Mouse (Mus musculus): ENCODE data around the gene Gm6525.

Gm6525 gene

GRCm38 (mm10) chr3:84173581-84174154 lies at the start of gene Gm6525:
Gene Gm6525, plus strand, starts transcription at chr3:84174104.
- in situ Hi-C loops (cut with MboI) = loop anchor here (5.0 kb wide), 1 partner anchor 139 kb away; no protein-coding TSS in a partner anchor

GRCm38 (mm10) chr3:84125704-84126289 lies 48.1 kb upstream of the Gm6525 start:
- in situ Hi-C loops (cut with MboI) = loop anchor here (10.0 kb wide), 1 partner anchor 181 kb away; no protein-coding TSS in a partner anchor

- in situ Hi-C loops (cut with MboI) = loop anchor here (10.0 kb wide), 1 partner anchor 182 kb away; no protein-coding TSS in a partner anchor
These were observed 47.2 kb upstream of the Gm6525 start for GRCm38 (mm10) chr3:84126721-84127120.

GRCm38 (mm10) chr3:84127431-84127830 lies 46.5 kb upstream of the Gm6525 start:
- in situ Hi-C loops (cut with MboI) = loop anchor here (10.0 kb wide), 1 partner anchor 183 kb away; no protein-coding TSS in a partner anchor

GRCm38 (mm10) chr3:84128871-84129870 lies 44.7 kb upstream of the Gm6525 start:
- in situ Hi-C loops (cut with MboI) = loop anchor here (10.0 kb wide), 1 partner anchor 184 kb away; no protein-coding TSS in a partner anchor

GRCm38 (mm10) chr3:84130776-84131175 lies 43.1 kb upstream of the Gm6525 start:
- in situ Hi-C loops (cut with MboI) = no loop called here

GRCm38 (mm10) chr3:84131369-84131768 lies 42.5 kb upstream of the Gm6525 start:
- in situ Hi-C loops (cut with MboI) = no loop called here

- in situ Hi-C loops (cut with MboI) = no loop called here
These were observed 38.5 kb upstream of the Gm6525 start for GRCm38 (mm10) chr3:84135387-84135786.

- in situ Hi-C loops (cut with MboI) = no loop called here
These were observed 38.0 kb upstream of the Gm6525 start for GRCm38 (mm10) chr3:84135933-84136332.

- in situ Hi-C loops (cut with MboI) = no loop called here
These were observed 37.4 kb upstream of the Gm6525 start for GRCm38 (mm10) chr3:84136509-84136908.

- in situ Hi-C loops (cut with MboI) = no loop called here
These were observed 33.0 kb upstream of the Gm6525 start for GRCm38 (mm10) chr3:84140947-84141346.

- in situ Hi-C loops (cut with MboI) = no loop called here
These were observed 24.1 kb upstream of the Gm6525 start for GRCm38 (mm10) chr3:84149831-84150230.

GRCm38 (mm10) chr3:84154721-84155141 lies 19.2 kb upstream of the Gm6525 start:
- in situ Hi-C loops (cut with MboI) = no loop called here

- in situ Hi-C loops (cut with MboI) = no loop called here
These were observed 18.8 kb upstream of the Gm6525 start for GRCm38 (mm10) chr3:84155146-84155545.

GRCm38 (mm10) chr3:84155558-84156006 lies 18.3 kb upstream of the Gm6525 start, which contains the start of gene Mnd1:
Gene Mnd1, minus strand, starts transcription at chr3:84155786.
- in situ Hi-C loops (cut with MboI) = no loop called here

GRCm38 (mm10) chr3:84156105-84156504 lies 17.8 kb upstream of the Gm6525 start:
- in situ Hi-C loops (cut with MboI) = no loop called here

- in situ Hi-C loops (cut with MboI) = no loop called here
These were observed 16.9 kb upstream of the Gm6525 start for GRCm38 (mm10) chr3:84157011-84157410.

GRCm38 (mm10) chr3:84157559-84158350 lies 16.1 kb upstream of the Gm6525 start:
- in situ Hi-C loops (cut with MboI) = no loop called here

GRCm38 (mm10) chr3:84165391-84165790 lies 8.5 kb upstream of the Gm6525 start:
- in situ Hi-C loops (cut with MboI) = no loop called here

GRCm38 (mm10) chr3:84166073-84166472 lies 7.8 kb upstream of the Gm6525 start:
- in situ Hi-C loops (cut with MboI) = no loop called here

- in situ Hi-C loops (cut with MboI) = no loop called here
These were observed 5.0 kb upstream of the Gm6525 start for GRCm38 (mm10) chr3:84168943-84169342.

All from mature B cell (primary cell).